Mouse (Mus musculus) CH12.LX (cell line): Measurements from ENCODE around the gene Tacc3. TPM values are rescaled to one million over a fixed set of nuclear protein-coding genes. Genes with fewer than 3 reads are reported as not detected.

Experiments used
- DNase-seq: peaks from one replicate; pipeline ENCODE4 v3.0.0-alpha.2; 2013; ENCODE audit errors: extremely low read depth
- H3K27ac ChIP-seq: 2 replicates; pipeline ENCODE4 v1.5.1; 2012; ENCODE audit warnings: low read depth, mild to moderate bottlenecking, control low read depth, moderate library complexity; ENCODE audit not compliant: insufficient read depth
- H3K27me3 ChIP-seq: replicated peaks from 2 replicates; pipeline ENCODE3; 2012; ENCODE audit warnings: inconsistent platforms
- H3K36me3 ChIP-seq, 2 experiments: replicated peaks in 1 of 2; 2 replicates each; pipeline versions ENCODE3 to v1.6.1; 2012; ENCODE audit warnings: inconsistent platforms in 1 of 2, low read length in 1 of 2, mild to moderate bottlenecking in 1 of 2, mixed read lengths in 1 of 2, moderate library complexity in 1 of 2; ENCODE audit not compliant: control insufficient read depth in 1 of 2, insufficient read depth in 1 of 2
- H3K4me1 ChIP-seq, 2 experiments: 2 replicates each; pipeline ENCODE4 v1.6.1; 2012; ENCODE audit warnings: inconsistent platforms in 1 of 2, moderate library complexity in 1 of 2; ENCODE audit not compliant: insufficient read depth in 2 of 2, control insufficient read depth in 1 of 2
- H3K4me2 ChIP-seq: 2 replicates; pipeline ENCODE4 v1.6.1; 2012; ENCODE audit warnings: low read depth, mild to moderate bottlenecking, control low read depth; ENCODE audit not compliant: poor library complexity, insufficient read depth, severe bottlenecking
- H3K4me3 ChIP-seq, 3 experiments: fragments of 150-350 bp in 1 of 3; sonication (generic) in 1 of 3; replicated peaks in 1 of 3; 2 replicates each; pipeline versions ENCODE3 to v1.5.1; 2011 to 2012; ENCODE audit warnings: low read depth in 2 of 3, low read length in 2 of 3, mild to moderate bottlenecking in 2 of 3, moderate library complexity in 2 of 3, control low read depth in 1 of 3, improper control_type of control experiment in 1 of 3, inconsistent platforms in 1 of 3, mixed read lengths in 1 of 3; ENCODE audit not compliant: poor library complexity in 1 of 3
- H3K79me2 ChIP-seq: replicated peaks from 2 replicates; pipeline ENCODE4 v1.6.1; 2012; ENCODE audit warnings: mild to moderate bottlenecking, moderate library complexity; ENCODE audit not compliant: control insufficient read depth, poor library complexity, insufficient read depth, severe bottlenecking; ENCODE audit errors: extremely low read depth
- H3K9ac ChIP-seq: 2 replicates; pipeline ENCODE4 v1.6.1; 2012; ENCODE audit warnings: low read depth, mild to moderate bottlenecking, control low read depth, moderate library complexity; ENCODE audit not compliant: insufficient read depth
- H3K9me3 ChIP-seq: replicated peaks from 2 replicates; pipeline ENCODE3; 2012; ENCODE audit warnings: low read length, inconsistent platforms, mixed read lengths
- CHD1 ChIP-seq: IDR thresholded peaks from 2 replicates; pipeline ENCODE4 v1.6.1; 2012; ENCODE audit warnings: low read depth, low read length, improper control_type of control experiment, inconsistent platforms
- CTCF ChIP-seq, 2 experiments: IDR thresholded peaks in 1 of 2; conservative IDR thresholded peaks in 1 of 2; 2 replicates each; pipeline ENCODE4 v1.5.1; 2011 to 2012; ENCODE audit warnings: low read depth in 2 of 2, low read length in 2 of 2, improper control_type of control experiment in 1 of 2, inconsistent platforms in 1 of 2, mild to moderate bottlenecking in 1 of 2, moderate library complexity in 1 of 2
- E2F4 ChIP-seq: IDR thresholded peaks from 2 replicates; pipeline ENCODE4 v1.6.1; 2011; ENCODE audit warnings: low read depth, low read length, improper control_type of control experiment; ENCODE audit not compliant: insufficient replicate concordance
- ELF1 ChIP-seq: IDR thresholded peaks from 2 replicates; pipeline ENCODE4 v1.6.1; 2014; ENCODE audit warnings: low read depth, mild to moderate bottlenecking, inconsistent platforms, low read length, improper control_type of control experiment
- EP300 ChIP-seq: IDR thresholded peaks from 2 replicates; pipeline ENCODE4 v1.6.1; 2011; ENCODE audit warnings: low read length, improper control_type of control experiment
- ETS1 ChIP-seq: conservative IDR thresholded peaks from 2 replicates; pipeline ENCODE4 v1.6.1; 2012; ENCODE audit warnings: low read depth, mild to moderate bottlenecking, inconsistent platforms, low read length, improper control_type of control experiment, moderate library complexity
- GABPA ChIP-seq: IDR thresholded peaks from 2 replicates; pipeline ENCODE4 v1.6.1; 2012; ENCODE audit warnings: low read depth, low read length, improper control_type of control experiment, inconsistent platforms; ENCODE audit not compliant: insufficient replicate concordance
- HCFC1 ChIP-seq: IDR thresholded peaks from 2 replicates; pipeline ENCODE4 v1.6.1; 2012; ENCODE audit warnings: low read depth, mild to moderate bottlenecking, inconsistent platforms, low read length, improper control_type of control experiment
- JUN ChIP-seq: IDR thresholded peaks from 2 replicates; pipeline ENCODE4 v1.6.1; 2011; ENCODE audit warnings: low read depth, mild to moderate bottlenecking, low read length, improper control_type of control experiment, moderate library complexity; ENCODE audit not compliant: insufficient read depth
- JUND ChIP-seq: conservative IDR thresholded peaks from 2 replicates; pipeline ENCODE4 v1.6.1; 2011; ENCODE audit warnings: low read depth, low read length, improper control_type of control experiment
- KAT2A ChIP-seq: IDR thresholded peaks from 2 replicates; pipeline ENCODE4 v1.6.1; 2012; ENCODE audit warnings: low read length, improper control_type of control experiment, inconsistent platforms; ENCODE audit not compliant: insufficient replicate concordance
- MAX ChIP-seq: IDR thresholded peaks from 2 replicates; pipeline ENCODE4 v1.6.1; 2011; ENCODE audit warnings: low read length, improper control_type of control experiment
- MAZ ChIP-seq: IDR thresholded peaks from 2 replicates; pipeline ENCODE4 v1.6.1; 2012; ENCODE audit warnings: low read depth, mild to moderate bottlenecking, inconsistent platforms, low read length, improper control_type of control experiment, moderate library complexity
- MEF2A ChIP-seq: IDR thresholded peaks from 2 replicates; pipeline ENCODE4 v1.6.1; 2014; ENCODE audit warnings: low read depth, mild to moderate bottlenecking, inconsistent platforms, low read length, improper control_type of control experiment, borderline replicate concordance
- NELFE ChIP-seq: IDR thresholded peaks from 2 replicates; pipeline ENCODE4 v1.6.1; 2011; ENCODE audit warnings: low read depth, low read length, improper control_type of control experiment
- PAX5 ChIP-seq: IDR thresholded peaks from 2 replicates; pipeline ENCODE4 v1.6.1; 2012; ENCODE audit warnings: low read length, inconsistent platforms, mixed read lengths
- RCOR1 ChIP-seq: conservative IDR thresholded peaks from 2 replicates; pipeline ENCODE4 v1.6.1; 2012; ENCODE audit warnings: low read depth, mild to moderate bottlenecking, inconsistent platforms, low read length, improper control_type of control experiment
- SMC3 ChIP-seq: IDR thresholded peaks from 2 replicates; pipeline ENCODE4 v1.6.1; 2011; ENCODE audit warnings: low read depth, low read length, improper control_type of control experiment
- TBP ChIP-seq: conservative IDR thresholded peaks from 2 replicates; pipeline ENCODE4 v1.6.1; 2011; ENCODE audit warnings: low read depth, low read length, improper control_type of control experiment
- UBTF ChIP-seq: IDR thresholded peaks from 2 replicates; pipeline ENCODE4 v1.6.1; 2012; ENCODE audit warnings: low read depth, mild to moderate bottlenecking, inconsistent platforms, low read length, improper control_type of control experiment, moderate library complexity
- USF2 ChIP-seq: conservative IDR thresholded peaks from 2 replicates; pipeline ENCODE4 v1.6.1; 2011; ENCODE audit warnings: low read depth, low read length, improper control_type of control experiment
- ZC3H11A ChIP-seq: IDR thresholded peaks from 2 replicates; pipeline ENCODE4 v1.6.1; 2012; ENCODE audit warnings: low read depth, mild to moderate bottlenecking, inconsistent platforms, low read length, improper control_type of control experiment
- ZMIZ1 ChIP-seq: IDR thresholded peaks from 2 replicates; pipeline ENCODE4 v1.6.1; 2012; ENCODE audit warnings: low read depth, mild to moderate bottlenecking, inconsistent platforms, low read length, improper control_type of control experiment
- dilution Hi-C: fragments of 300-500 bp; cut with MboI; formaldehyde crosslinking; loops from 2 replicates; pipeline ENCODE4 v1.14.3; 2020; ENCODE audit warnings: low sequenced_read_pairs; ENCODE audit not compliant: extremely low pct_unique_long_range_greater_than_20kb, extremely low pct_ligation_motif_present
- in situ Hi-C: fragments of 300-500 bp; cut with MboI; formaldehyde crosslinking; loops from 3 replicates; pipeline ENCODE4 v1.14.3; 2019; ENCODE audit warnings: low sequenced_read_pairs, low pct_ligation_motif_present, low pct_unique_long_range_greater_than_20kb, mixed read lengths
- polyA plus RNA-seq: library from polyadenylated mRNA; unstranded; fragments of >175 nt; gene quantifications from 2 replicates; pipeline ENCODE4 v1.2.1, GENCODE M21; 2012; ENCODE audit warnings: low read depth; ENCODE audit not compliant: insufficient read length
- total RNA-seq, 2 experiments: library from RNA; depleted of rRNA; stranded (reverse); fragments of 300-350 nt in 1 of 2; fragments of >200 nt in 1 of 2; gene quantifications; 2 replicates each; pipeline ENCODE4 v1.2.3; 2012 to 2014

Gene Tacc3
- total and polyA plus RNA-seq, 3 experiments: 89.4 to 186 (median 160) TPM

- Histone ChIP-seq H3K9me3 (peaks cover 15% of the 10 kb centered on the region), H3K4me2 (no peak overlapping the region), H3K4me1 (peaks cover 0 to 20% of the 10 kb centered on the region in 2 experiments; a peak in 2 of 4 replicates), H3K27ac (no peak overlapping the region), H3K79me2 (no peaks in the 10 kb centered on the region), H3K9ac (no peak overlapping the region), H3K36me3 (no peaks in the 10 kb centered on the region), H3K27me3 (peaks cover 93% of the 10 kb centered on the region), H3K4me3 (no peak overlapping the region)
- TF ChIP-seq JUND (no peak), ELF1 (no peak), EP300 (no peak), JUN (no peak), ZMIZ1 (no peak), ZC3H11A (no peak), NELFE (no peak), GABPA (no peak), ETS1 (no peak)
- dilution Hi-C loops: no loop called here
- DNase-seq: no peak
- in situ Hi-C loops: no loop called here
Measured at GRCm38 (mm10) chr5:33723019-33723640, 65.2 kb downstream of the Tacc3 start.

- dilution Hi-C loops: no loop called here
- no peak for DNase-seq
- Histone ChIP-seq H3K79me2 (no peaks in the 10 kb centered on the region), H3K4me2 (no peak overlapping the region), H3K36me3 (no peaks in the 10 kb centered on the region), H3K9ac (no peak overlapping the region), H3K9me3 (peaks cover 15% of the 10 kb centered on the region), H3K27me3 (peaks cover 93% of the 10 kb centered on the region), H3K4me1 (peaks cover 0 to 13% of the 10 kb centered on the region in 2 experiments; a peak in 2 of 4 replicates), H3K4me3 (no peak overlapping the region), H3K27ac (no peak overlapping the region)
- in situ Hi-C loops: no loop called here
- TF ChIP-seq CTCF (conservative IDR thresholded peaks at IDR 0.05 in 1 of 2, IDR thresholded peaks at IDR 0.05 in 1 of 2; ENCODE audit: low read depth in 2 of 2, low read length in 2 of 2) (no peak), HCFC1 (no peak), RCOR1 (no peak), PAX5 (no peak), SMC3 (no peak), UBTF (no peak), CHD1 (no peak), MAX (no peak), ZC3H11A (no peak), TBP (no peak), JUN (no peak), MAZ (no peak), ETS1 (no peak), E2F4 (no peak), MEF2A (no peak), KAT2A (no peak), USF2 (no peak)
Measured at GRCm38 (mm10) chr5:33723641-33724465, 65.9 kb downstream of the Tacc3 start.
